9 mouse cellular contexts compared by ENCODE assay signal in genomic region chr4:134804765-134805164, GRCm38 (mm10). TPM values are rescaled to one million over a fixed set of nuclear protein-coding genes. Genes with fewer than 3 reads are reported as not detected.
A peak's percentile ranks its signal among the peaks of the same experiment; 100 is the strongest.
DNase-seq lines count a peak whose midpoint lies in the region; ATAC-seq and TF ChIP-seq lines count a peak whose summit lies in the region.
"Had no signal": no experiment of that assay in that cellular context is flagged by ENCODE, and none has a peak within 500 bp of the region (broad histone marks: within the 10 kb centered on the region; RNA-seq: fewer than 3 reads in every experiment).

No protein-coding gene starts in this region.

- no peak for DNase-seq in limb, embryonic 10.5 days (ENCODE audit: low spot score)
- peak; percentile 73 for DNase-seq in cerebellum, adult 9-11 months
- peak; percentile 83 to 87 for DNase-seq in heart, postnatal 36 days
- DNase-seq in thymus, postnatal 25 days = no peak
- no peak for DNase-seq in liver
- DNase-seq in left cerebral cortex, adult 8-10 months (ENCODE audit: low spot score in 2 of 2) = no peak

- no peak for TF ChIP-seq CTCF in olfactory bulb, adult 2 months (IDR thresholded peaks at IDR 0.05; ENCODE audit: insufficient read depth, low read depth, low read length)

- intact Hi-C loops in heart, postnatal 36 days (cut with DNase I) = no loop called here

- peaks cover 93% of the 10 kb centered on the region for H3K36me3 ChIP-seq in limb, embryonic 13.5 days
- peaks cover 95% of the 10 kb centered on the region for H3K36me3 ChIP-seq in limb, embryonic 10.5 days

- no peak for TF ChIP-seq POLR2A in olfactory bulb, adult 2 months (IDR thresholded peaks at IDR 0.05; ENCODE audit: insufficient read depth, low read depth, low read length)

- H3K9ac ChIP-seq in limb, embryonic 13.5 days = no peak overlapping the region

- 77% methylated on average over 5 of the region's 5 CpGs for WGBS in limb, embryonic 13.5 days
- 86% methylated on average over 5 of the region's 5 CpGs for WGBS in limb, embryonic 10.5 days
- WGBS in olfactory bulb, adult 2 months = 34% methylated on average over 5 of the region's 5 CpGs

- no peaks in the 10 kb centered on the region for H3K9me3 ChIP-seq in limb, embryonic 13.5 days
- H3K9me3 ChIP-seq in limb, embryonic 10.5 days (replicated peaks) = no peaks in the 10 kb centered on the region

- ATAC-seq in limb, embryonic 13.5 days (ENCODE audit: low FRiP score, low read depth) = no peak
- ATAC-seq: Patski had no signal

- peaks cover 13% of the 10 kb centered on the region; the same call in 1 of the 2 replicates for H3K4me1 ChIP-seq in limb, embryonic 13.5 days
- 0 out of 2 replicates have a peak, but pooled peaks cover 6% of the 10 kb centered on the region for H3K4me1 ChIP-seq in limb, embryonic 10.5 days
- peaks cover 34% of the 10 kb centered on the region for H3K4me1 ChIP-seq in olfactory bulb, adult 2 months (ENCODE audit: control insufficient read depth, insufficient read depth, low read length)

- no peak overlapping the region for H3K4me2 ChIP-seq in limb, embryonic 13.5 days (replicated peaks)

- no peaks in the 10 kb centered on the region for H3K27me3 ChIP-seq in limb, embryonic 13.5 days
- H3K27me3 ChIP-seq in limb, embryonic 10.5 days (ENCODE audit: low read depth, poor library complexity, severe bottlenecking) = no peaks in the 10 kb centered on the region
- H3K27me3 ChIP-seq: Patski had no signal

- no peak overlapping the region for H3K4me3 ChIP-seq in limb, embryonic 13.5 days
- no peak overlapping the region for H3K4me3 ChIP-seq in limb, embryonic 10.5 days
- H3K4me3 ChIP-seq in olfactory bulb, adult 2 months (ENCODE audit: insufficient read depth, low read depth, low read length) = no peak overlapping the region

- H3K27ac ChIP-seq in limb, embryonic 13.5 days = peak overlapping the region; percentile 15; the same call in 1 of the 2 replicates
- H3K27ac ChIP-seq in limb, embryonic 10.5 days = no peak overlapping the region
- peak overlapping the region; percentile 20 for H3K27ac ChIP-seq in olfactory bulb, adult 2 months (ENCODE audit: insufficient read depth, low read depth, low read length)

RNA-seq across cellular contexts. Expression of gene Ldlrap1, which starts 36.9 kb away (rescaled TPM):
- 22.0 and 24.5 TPM in 2 replicates for polyA plus RNA-seq in limb, embryonic 13.5 days (2015; fragmentation: Nextera tagmentation; extraction: Ambion mirVana)
- polyA plus RNA-seq in limb, embryonic 10.5 days (2016; fragmentation: Nextera tagmentation; extraction: Ambion mirVana) = 14.4 and 20.4 TPM in 2 replicates
- total RNA-seq in heart, postnatal 36 days (2021) = 10 to 100 TPM; 14.3 to 16.2 TPM
- polyA plus RNA-seq in olfactory bulb, adult 2 months (2012; ENCODE audit: insufficient read depth, insufficient read length, low replicate concordance, missing spikeins) = not detected in 2 replicates
- 1 to 10 TPM; 2.8 to 4.8 (median 4.4) TPM for total RNA-seq in left cerebral cortex, adult 8-10 months (2022)

RNA-seq across cellular contexts. Expression of gene Maco1, which starts 48.4 kb away (rescaled TPM):
- 56.7 and 57.9 TPM in 2 replicates for polyA plus RNA-seq in limb, embryonic 13.5 days (2015; fragmentation: Nextera tagmentation; extraction: Ambion mirVana)
- 38.1 and 48.2 TPM in 2 replicates for polyA plus RNA-seq in limb, embryonic 10.5 days (2016; fragmentation: Nextera tagmentation; extraction: Ambion mirVana)
- 10 to 100 TPM; 23.9 to 24.7 TPM for total RNA-seq in heart, postnatal 36 days (2021)
- polyA plus RNA-seq in olfactory bulb, adult 2 months (2012; ENCODE audit: insufficient read depth, insufficient read length, low replicate concordance, missing spikeins) = not detected in 2 replicates
- 10 to 100 TPM; 48.8 to 62.7 (median 58.4) TPM for total RNA-seq in left cerebral cortex, adult 8-10 months (2022)

RNA-seq across cellular contexts. Expression of gene Rhd, which starts 59.6 kb away (rescaled TPM):
- 2.9 and 5.5 TPM in 2 replicates for polyA plus RNA-seq in limb, embryonic 13.5 days (2015; fragmentation: Nextera tagmentation; extraction: Ambion mirVana)
- polyA plus RNA-seq in limb, embryonic 10.5 days (2016; fragmentation: Nextera tagmentation; extraction: Ambion mirVana) = 9.7 and 9.8 TPM in 2 replicates
- total RNA-seq in heart, postnatal 36 days (2021) = 1 to 10 TPM; 2.8 to 3.0 TPM
- polyA plus RNA-seq in olfactory bulb, adult 2 months (2012; ENCODE audit: insufficient read depth, insufficient read length, low replicate concordance, missing spikeins) = not detected in 2 replicates
- under 1 TPM in 1 of 4 experiments, not detected in 3; 0.50 TPM for total RNA-seq in left cerebral cortex, adult 8-10 months (2022)

Comparison
In these comparisons a context has a peak if more than half of its experiments do, and no peak if none do; other contexts are left out.
1. DNase-seq: peak in cerebellum, adult 9-11 months (single experiment) and heart, postnatal 36 days (2 of 2); none in limb, embryonic 10.5 days (single experiment), thymus, postnatal 25 days (single experiment), liver (single experiment) and left cerebral cortex, adult 8-10 months (0 of 2).
2. RNA of gene Ldlrap1, which starts 36.9 kb away (polyA plus RNA-seq): 22.0 to 24.5 TPM in limb, embryonic 13.5 days and 14.4 to 20.4 TPM in limb, embryonic 10.5 days; not detected in olfactory bulb, adult 2 months; every median in the first group is over 10 times any median in the second.